Mouse (Mus musculus): ENCODE data around the gene Car5a.

Car5a gene

DNA sequence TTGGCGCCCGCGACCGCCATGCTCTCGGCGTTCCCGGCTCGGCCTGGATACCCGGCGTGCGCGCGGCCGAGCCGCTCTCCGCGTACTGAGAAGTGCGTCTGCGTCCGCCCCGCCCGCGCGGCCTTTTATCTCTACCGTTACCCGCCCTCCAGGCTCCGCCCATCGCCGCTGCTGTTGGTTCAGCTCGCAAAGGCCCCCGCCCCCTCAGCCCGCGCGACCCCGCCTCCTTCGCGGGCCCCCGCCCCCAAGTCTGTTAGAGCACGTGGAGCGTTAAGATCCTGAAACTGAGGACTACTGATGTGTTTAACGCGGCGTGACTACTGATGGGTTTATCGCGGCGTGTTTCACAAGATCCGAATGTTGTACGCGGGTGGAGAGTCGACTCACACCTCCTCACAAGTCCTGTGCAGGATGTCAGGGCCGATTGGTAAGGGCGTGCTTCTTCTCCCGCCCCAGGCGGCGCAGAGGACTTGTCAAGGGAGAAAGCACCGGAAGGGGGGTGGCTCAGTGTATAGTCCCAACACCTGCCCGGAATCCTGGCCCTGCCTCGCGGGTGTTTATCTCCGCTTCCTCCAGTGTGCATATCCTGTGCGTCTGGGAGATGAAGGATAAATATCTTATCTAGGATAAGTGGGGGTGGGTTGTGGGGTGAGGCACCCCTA is 37.0 kb downstream of the Car5a start, which contains the start of gene Slc7a5:
TSS of gene Slc7a5 (minus strand) at position 108 of the 662 bp plus-strand sequence.
- peak; percentile 83 for DNase-seq (ENCODE audit: extremely low read depth, low read depth)

DNA sequence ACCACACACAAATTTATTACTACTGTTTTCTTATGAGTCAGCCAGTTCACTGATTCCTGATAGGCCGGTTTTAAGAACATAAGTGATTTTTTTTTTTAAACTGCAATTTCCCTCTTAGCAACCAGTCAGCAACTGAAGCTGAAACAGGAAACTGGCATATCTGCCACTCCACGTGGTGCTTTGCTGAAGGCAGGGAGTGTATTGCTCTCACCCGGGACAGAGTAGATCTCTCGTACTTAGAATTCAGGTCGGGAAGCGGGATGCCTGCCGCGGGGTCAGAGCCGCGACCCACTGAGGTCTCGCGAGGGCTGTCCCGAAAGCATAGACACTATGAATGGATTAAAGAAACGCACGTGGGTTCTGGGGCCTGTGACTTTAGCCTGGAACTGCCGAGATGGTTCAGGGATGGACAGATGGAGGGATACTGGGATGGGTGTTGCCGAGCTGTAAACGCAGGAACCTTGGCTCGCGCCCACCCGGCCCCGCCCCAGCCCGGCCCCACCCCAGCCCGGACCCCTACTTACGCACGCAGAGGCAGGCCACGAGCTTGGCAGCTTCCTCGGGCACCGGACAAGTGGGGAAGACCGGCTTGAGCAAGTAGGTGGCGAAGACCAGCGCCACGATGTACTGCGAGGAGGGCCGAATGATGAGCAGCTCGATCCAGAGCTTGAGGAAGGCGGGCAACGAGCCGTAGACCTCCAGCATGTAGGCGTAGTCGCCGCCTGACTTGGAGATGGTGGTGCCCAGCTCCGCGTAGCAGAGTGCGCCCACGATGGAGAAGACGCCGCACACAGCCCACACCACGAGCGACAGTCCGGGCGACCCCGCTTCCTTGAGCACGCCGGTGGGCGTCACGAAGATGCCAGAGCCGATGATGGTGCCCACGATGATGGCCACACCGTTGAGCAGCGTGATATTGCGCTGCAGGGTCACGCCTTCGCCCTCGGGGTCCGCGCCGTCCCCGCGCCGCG is 37.9 kb downstream of the Car5a start:
- peak; percentile 84 for DNase-seq (ENCODE audit: extremely low read depth, low read depth)

DNA sequence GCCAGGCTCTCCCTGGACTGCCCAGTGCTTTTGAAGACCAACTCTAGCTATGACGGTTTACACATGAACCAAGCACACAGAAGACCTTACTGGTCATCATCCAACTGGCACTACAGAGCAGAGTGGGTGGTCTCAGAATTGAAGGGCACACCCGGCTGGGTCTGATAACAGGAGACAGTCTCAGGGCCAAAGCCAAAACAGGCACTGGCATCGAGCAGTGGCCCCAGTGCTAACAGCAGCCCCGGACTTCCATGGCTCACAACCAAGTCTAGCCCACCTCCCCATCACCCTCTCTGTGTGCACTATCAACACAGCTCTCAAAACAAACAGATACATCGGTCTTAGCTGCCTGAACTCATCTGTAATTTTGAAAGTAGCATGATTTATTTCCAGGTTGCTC is 38.8 kb downstream of the Car5a start:
- no peak for DNase-seq (ENCODE audit: extremely low read depth, low read depth)

DNA sequence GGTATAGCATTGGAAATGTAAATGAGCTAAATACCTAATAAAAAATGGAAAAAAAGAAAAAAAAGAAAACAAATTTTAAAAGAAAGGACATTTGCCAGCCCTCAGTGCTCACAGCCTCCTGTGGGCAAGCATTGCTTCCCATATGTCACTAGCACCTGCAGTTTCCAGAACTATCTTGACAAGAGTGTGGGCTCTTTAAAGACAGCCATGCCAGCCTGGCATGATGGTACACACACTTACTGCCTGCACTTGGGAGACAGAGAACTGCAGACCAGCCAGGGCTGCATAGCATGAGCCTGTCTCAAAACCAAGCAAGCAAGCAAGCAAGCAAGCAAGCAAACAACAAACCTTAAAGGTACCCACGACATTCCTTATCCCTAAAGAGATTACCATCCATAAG is 39.3 kb downstream of the Car5a start:
- no peak for DNase-seq (ENCODE audit: extremely low read depth, low read depth)

DNA sequence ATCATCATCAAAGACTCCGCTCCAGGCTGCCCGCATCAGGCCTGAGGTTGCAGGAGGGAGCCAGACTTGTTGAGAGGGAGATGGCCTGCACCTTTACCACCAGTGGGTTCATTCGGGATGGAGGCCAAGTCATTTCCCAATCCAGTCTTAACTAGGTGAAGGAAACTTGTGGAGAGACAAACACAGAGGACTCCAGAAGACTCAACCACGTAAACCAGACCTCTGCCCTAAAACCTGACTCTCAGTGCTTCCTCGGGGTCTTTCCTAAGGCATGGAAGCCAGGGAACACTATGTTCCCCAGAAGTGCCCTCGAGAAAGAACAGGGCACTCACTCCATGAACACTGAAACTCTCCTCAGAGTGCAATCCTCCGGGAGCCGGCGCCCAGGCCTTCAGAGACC is 39.7 kb downstream of the Car5a start:
- DNase-seq (ENCODE audit: extremely low read depth, low read depth): no peak

DNA sequence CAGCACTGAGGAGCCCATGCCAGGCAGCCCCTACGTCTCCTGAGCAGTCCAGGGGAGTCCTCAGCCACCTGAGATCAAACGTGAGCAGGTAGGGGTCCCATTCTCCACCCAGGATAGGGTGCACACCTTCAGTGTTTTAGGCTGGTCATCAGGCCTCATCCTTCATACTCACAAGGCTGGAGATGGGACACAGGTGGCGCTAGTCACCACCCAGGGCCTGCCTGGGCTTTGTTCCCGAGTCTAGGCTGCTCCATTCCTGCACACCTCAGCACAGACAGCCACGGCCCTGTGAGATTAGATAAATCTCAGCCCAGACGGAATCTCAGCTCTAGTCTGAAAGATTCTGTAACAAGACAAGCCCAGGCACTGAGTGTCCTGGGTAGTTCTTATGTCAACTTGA is 40.7 kb downstream of the Car5a start:
- DNase-seq (ENCODE audit: extremely low read depth, low read depth): no peak

DNA sequence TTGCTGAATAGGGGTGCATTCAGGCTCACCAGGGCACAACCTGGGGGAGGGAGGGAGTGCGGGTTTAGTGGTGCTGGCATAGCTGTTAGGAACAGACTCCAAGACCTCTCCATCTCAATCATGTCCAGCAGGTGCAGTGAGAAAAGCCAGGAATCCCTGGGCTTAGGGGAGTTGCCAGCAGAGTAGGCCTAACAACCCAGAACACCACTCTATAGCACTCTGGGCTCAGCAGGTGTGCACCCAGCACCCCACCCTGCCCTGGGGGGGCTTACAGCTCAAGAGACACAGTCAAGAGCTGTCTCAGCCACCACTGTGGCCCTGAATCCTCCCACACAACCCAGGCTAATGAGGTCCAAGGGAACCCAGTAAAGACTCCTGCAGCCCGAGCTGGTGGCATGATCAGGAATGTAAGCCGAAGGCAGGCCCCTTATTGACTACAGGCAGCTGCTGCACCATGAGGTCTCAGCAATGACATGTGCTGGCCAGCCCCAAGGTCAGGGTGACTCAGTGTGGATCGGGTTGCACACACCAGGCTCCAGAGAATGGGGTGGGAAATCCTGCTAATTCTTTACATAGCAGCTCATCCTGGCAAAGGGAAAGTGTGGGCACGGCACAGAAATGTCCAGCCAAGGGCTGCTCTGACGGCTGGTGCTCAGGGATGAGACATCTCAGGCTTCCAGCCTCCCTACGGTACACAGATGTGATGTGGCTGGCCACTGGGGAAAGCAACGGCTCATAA is 43.0 kb downstream of the Car5a start:
- DNase-seq (ENCODE audit: extremely low read depth, low read depth): no peak

DNA sequence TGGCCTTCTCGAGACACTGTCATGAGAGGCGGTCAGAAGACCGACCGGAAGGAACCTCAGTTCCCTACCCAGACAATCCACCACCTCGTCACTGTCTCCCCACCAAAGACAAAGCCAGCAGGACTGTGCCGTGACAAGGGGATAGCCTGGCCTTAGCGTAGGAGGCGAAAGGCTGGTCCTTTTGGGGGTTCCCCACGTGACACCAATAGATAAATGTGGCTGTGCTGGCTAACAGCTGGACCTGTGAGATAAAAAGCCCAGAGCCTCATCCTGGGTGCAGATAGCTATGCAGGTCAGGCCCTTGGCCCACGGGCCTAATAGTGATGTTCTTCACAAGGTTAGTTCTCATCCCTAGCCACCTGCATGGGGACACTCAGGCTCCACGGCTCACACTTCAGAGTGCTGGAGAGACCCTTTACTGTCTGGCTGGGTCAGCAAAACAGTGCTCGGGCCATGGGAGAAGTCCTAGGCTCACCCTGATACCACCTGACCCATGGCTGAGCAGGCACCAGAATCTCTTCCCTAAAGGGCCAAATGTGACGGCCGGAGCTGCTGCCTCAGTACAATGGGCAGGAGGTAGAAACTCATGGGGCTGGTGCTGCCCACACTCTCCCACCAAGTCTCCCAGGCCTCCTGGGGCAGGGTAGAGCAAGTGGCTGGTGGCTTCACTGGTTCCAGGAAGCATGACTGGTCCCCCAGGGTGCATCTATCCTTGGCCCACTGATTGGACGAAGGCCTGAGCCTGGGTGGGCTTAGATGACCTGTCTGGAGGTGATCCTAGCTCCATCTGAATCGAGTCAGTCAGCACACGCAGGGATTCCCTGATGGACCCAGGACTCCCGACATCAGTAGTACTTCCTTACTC is 45.3 kb downstream of the Car5a start:
- peak; percentile 71 for DNase-seq (ENCODE audit: extremely low read depth, low read depth)

DNA sequence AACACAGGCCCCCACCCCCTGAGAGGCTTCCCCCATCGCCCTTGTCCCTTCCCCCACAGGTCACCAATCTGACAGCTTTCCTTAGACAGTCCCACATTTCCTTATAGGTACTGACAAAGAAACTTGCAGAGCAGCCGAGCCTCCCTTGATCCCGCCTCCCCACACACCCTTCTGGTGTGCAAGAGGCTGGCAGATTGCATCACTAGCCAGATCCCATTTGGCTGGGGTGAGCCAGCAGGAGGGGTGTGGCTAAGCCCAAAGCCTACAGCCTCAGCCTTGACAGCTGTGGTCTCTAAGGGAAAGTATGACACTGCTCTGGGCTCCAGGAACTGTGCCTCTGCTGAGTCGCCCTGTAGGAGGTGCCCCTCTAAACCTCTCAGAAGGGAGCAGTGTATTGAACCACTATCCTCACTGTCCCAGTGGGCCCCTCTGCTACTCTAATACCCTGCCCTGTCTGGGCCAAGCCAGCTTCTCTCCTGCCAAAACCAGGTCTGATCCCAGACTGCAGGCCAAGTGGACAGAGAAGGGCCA is 46.2 kb downstream of the Car5a start:
- peak; percentile 90 for DNase-seq (ENCODE audit: extremely low read depth, low read depth)

DNA sequence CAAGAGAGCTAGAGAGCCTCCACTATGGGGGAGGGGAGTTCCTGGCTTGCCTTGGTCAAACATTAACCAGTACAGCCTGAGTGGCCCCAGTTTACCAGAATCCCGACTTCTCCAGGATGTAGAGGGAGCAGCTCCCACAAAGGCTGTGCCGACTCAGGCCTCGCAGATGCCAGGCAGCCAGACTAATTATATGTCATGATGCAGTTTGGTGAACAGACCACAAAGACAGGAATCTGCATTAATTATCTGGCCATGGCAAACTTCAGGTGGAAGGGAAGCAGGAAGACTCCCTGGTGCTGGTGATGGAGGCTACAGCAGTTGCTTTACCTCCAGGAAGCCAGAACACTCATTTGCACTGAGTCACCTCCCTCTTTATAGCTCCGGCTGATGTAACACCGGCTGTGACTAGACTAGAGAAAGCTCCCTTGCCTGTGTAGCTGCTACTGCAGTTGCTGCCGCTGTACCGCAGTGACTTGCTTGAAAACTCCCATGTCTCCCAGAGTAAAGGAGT is 46.8 kb downstream of the Car5a start:
- DNase-seq (ENCODE audit: extremely low read depth, low read depth): no peak

DNA sequence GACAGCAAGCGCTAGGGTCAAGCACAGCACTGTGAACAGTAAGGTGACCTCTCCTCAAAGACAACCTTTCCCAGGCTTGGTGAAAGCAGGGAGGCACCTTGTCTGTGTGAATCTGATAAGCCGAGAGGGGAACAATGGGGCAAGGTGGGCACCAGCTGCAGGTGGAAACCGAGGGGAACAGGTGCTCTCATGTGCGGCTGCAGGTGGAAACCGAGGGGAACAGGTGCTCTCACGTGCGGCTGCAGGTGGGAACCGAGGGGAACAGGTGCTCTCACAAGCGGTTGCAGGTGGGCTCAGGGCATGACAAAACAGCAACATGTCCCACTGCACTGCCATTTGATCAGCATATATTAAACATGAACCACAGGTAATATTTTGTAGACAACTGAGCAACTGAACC is 47.5 kb downstream of the Car5a start:
- DNase-seq (ENCODE audit: extremely low read depth, low read depth): no peak

DNA sequence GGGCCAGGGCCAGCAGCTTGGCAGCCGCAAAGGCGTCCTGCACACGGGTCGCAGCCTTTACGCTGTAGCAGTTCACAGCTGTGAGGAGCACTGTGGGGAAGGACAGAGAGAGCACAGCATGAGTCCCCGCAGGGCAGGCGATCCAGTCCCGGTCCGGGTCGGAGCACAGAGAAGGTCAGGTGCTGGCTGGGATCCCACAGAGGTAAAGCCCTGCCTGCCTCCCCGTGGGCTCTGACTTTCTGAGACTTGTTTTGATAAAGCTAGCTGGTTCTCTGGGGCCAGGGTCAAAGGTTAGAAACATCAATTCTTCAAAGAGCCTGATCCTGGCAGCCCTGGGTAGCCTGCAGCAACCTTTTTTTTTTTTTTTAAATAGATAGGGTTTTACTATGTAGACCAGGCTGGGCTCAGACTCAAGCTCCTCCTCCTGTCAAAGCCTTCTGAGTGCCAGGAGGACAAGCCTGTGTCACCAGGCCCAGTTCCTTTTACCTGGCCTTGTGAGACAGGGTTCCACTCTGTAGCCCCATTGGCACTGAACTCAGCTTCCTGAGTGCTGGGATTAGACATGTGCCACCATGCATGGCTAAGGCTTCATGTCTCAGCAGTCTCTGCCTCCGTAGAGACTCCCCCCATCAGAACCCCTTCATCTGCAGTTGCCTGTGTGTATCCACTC is 48.1 kb downstream of the Car5a start:
- DNase-seq (ENCODE audit: extremely low read depth, low read depth): no peak

DNA sequence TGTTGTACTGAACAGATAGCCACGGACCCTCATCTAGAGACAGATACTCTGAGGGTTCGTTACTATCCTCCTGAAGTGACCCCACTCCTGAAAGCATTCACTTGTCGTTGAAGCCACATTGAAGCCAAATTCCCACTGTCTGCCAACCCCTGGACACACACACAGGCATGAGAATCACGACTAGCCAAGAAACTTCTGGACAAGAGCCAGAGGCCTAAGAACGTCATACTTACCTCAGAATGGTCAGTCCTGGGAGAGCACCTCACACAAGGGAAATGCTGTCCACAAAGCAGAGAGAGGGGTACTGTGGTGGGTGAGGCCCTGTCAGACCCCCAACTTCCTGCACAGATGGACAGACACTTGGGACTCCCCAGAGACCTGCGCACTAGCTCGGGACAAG is 48.8 kb downstream of the Car5a start:
- DNase-seq (ENCODE audit: extremely low read depth, low read depth): no peak

DNA sequence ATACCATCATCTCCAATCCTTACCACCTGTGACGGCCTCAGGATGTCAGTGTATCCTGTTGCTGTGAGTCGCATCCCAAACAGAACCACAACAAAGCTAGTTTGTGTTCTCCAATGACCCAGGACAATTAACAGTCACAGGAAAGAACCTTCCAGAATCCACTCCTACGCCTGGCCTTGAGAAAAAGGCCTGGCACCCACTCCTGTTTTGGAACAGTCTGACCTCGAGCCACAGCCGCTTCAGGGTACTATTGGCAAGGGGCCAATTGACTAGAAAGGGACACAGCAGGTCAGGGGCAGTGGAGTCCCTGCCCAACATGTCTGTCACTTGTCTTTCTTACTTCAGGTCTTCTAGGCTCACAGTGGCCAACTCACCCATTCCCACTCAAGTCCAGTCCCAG is 51.8 kb downstream of the Car5a start:
- no peak for DNase-seq (ENCODE audit: extremely low read depth, low read depth)

DNA sequence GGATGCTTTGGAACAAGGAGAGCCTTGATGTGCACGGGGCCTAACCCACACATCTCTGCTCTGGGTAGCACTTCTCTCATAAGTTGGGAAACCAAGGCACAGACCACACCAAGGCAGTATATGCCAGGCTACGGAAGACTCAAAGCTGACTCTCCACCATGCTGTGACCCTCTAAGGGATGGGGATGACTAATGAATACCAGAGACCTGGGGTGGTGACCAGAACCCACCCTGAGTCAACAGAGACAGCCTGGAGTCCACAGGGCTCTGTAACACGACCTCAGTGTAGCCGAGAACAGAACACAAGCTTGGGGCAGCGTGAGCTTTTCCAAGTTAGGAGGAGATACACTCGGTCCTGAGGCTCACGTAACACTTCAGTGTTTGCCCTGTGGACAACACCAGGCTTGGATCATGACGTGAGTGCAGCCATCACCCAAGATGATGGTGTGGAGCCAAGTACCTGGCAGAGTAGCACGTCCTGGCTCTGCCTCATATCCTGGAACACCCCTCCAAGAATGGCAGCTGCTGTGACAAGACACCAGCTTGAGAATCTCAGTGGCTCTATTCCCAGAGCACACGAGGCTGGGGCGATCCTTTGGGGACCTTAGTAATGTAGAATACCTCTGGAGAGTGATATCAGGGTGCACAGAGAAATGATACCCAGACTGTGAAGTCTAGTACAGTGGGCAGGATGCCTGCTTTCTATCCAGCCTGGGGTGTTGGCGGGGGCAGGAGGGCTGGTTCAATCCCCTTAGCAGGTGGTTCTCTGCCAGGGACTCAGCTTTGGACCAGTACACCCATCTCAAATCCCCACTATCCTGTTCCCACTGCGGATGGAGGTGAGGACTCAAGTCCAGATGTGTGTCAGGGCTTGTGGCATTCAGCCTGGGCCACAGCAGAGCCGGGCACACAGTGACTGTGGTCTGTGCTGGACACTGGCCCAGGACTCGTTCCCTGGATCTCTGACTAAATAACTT is 54.6 kb downstream of the Car5a start:
- DNase-seq (ENCODE audit: extremely low read depth, low read depth): no peak

DNA sequence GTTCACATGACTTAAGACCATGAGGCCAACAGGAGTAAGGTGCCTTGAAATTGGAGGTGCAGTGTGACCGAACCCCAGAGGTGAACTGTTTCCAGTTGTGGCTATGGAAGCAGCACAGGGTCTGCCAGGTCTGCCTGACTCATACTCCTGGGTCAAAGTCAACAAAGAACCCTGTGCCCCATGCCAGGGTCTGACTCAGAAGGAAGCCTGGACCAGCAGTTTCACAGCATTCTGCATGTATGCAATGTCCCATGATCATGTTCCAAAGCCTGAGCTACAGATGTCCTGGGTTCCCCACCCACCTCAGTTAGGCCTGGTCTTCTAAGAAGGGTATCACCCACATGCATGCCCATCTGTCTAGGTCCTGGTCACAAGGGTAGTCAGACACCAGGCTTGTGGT is 55.4 kb downstream of the Car5a start:
- DNase-seq (ENCODE audit: extremely low read depth, low read depth): no peak

DNA sequence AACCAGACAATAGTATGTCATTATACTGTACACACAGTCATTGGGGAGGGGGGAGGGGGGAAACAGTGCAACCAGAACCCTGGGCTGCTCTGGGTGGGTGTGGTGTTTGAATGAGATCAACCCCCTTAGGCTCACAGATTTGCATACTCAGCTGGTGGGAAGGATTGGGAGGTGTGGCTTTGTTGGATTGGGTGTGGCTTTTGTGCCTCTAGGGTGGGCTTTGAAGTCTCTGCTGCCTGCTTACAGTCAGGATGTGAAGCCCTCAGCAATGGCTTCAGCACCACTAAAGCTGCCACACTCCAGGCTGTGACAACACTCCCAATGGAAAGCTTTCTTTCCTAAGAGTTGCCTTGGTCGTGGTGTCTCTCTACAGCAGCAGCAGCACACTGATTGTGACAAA is 57.2 kb downstream of the Car5a start:
- no peak for DNase-seq (ENCODE audit: extremely low read depth, low read depth)

DNA sequence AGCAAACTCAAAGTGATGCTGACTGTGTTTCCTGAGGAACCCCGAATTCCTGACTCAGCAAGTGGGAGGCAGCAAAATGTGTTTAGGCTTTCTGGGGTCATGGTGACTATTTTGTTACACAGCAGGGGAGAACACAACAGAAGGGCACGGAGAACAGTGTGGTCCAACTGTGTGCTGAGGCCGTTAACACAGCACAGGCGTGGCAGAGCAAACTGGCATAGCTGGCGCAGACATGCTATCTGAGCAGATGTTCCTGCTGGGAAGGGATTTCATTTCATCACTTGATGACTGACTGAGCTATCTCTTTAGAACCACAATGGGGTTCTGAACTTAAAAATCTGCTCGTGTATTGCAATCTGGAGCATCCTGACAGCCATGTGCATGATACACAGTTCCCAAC is 59.3 kb downstream of the Car5a start:
- no peak for DNase-seq (ENCODE audit: extremely low read depth, low read depth)

DNA sequence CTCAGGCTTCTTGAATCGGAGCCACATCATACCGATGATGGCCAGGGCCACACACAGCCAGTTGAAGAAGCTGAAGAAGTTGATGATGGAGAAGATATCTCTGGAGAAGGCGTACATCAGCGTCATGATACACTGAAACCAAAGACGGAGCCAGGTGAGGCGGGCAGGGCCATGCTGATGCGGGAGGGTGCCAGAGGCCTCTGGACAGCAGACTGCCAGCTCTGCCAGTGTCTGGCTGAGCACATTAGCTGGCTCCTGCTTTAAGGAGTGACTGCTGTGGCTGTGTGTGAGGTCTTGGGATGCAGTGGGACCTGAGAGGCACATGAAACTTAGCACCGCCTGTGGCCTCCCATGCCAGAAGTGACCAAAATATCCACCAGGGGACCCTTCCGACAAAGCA is 59.7 kb downstream of the Car5a start:
- no peak for DNase-seq (ENCODE audit: extremely low read depth, low read depth)
